Mouse (Mus musculus) heart, postnatal 0 days (tissue): ENCODE data around the gene Mllt10.

Experiments used
- CTCF ChIP-seq: IDR thresholded peaks from 2 replicates; pipeline ENCODE4 v1.5.1; 2016; ENCODE audit warnings: antibody characterized with exemption, control low read depth, low read depth
- EP300 ChIP-seq: IDR thresholded peaks from 2 replicates; pipeline ENCODE4 v1.6.1; 2016; ENCODE audit warnings: antibody characterized with exemption, low read depth

DNA sequence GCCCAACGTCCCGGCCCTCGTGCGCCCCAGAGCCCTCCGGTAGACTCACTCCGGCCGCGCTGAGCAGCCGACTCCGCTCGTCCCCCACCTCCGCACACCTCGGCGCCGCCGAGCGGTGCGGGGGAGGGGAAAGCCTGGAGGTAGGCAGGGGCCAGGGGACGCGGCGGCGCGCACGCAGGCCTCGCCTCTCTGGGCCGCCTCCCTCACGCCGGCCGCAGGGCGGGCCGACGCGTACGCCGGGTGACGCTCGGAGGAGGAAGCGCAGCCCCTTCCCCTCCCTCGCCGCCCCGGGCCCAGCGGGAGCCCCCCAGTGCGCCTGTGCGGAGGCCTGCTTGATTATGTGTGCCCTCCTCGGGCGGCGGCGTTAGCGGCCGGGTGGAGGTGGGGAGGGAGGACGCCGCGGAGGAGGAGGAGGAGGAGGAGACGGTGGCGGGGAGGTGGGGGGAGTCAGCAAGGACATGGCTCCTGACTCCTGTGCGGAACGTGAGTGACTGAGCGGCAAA, 9.4 kb downstream of the Mllt10 start:
- TF ChIP-seq CTCF, result no peak
- TF ChIP-seq EP300, result no peak
